Mouse (Mus musculus) central nervous system, embryonic 18 days (tissue): ENCODE measurements around the gene Atp13a3. TPM values are rescaled to one million over a fixed set of nuclear protein-coding genes. Genes with fewer than 3 reads are reported as not detected.

ENCODE experiments used
- polyA plus RNA-seq: library from polyadenylated mRNA; depleted of rRNA; stranded (reverse); fragments of >200 nt; gene quantifications from 2 replicates; pipeline ENCODE4 v1.2.3, GENCODE M21; 2012; rRNA removed

The Atp13a3 gene
- 39.1 and 41.2 TPM in 2 replicates for polyA plus RNA-seq

DNA sequence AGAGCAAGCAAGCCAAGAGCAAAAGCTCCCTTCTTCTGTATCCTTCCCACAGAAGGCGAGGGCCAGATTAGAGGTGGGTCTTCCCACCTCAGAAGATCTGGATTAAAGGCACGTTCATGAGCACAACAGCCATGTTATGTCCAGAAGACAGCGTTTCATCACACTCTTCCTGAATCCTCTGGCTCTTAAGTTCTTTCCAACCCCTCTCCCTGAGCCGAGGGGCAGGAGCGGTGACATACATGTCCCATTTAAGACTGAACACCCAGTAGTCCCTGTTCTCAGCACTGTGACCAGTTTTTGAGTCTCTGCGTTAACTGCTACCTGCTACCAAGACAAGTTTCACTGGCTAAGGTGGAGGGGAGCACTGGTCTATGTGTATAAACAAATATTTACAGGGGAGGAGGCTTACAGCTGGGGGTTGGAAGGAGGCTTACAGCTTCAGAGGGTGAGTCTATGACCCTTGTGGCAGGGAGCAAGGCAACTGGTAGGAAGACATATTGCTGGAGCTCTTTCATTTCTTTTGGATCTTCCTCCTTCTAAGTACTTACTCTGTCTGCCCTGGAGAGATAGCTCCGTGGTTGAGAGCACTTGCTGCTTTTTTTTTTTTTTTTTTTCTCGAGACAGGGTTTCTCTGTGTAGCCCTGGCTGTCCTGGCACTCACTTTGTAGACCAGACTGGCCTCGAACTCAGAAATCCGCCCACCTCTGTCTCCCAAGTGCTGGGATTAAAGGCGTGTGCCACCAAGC is at the start of gene Atp13a3:
Gene Atp13a3 (minus strand): TSS at position 51 of the 746 bp plus-strand sequence.

DNA sequence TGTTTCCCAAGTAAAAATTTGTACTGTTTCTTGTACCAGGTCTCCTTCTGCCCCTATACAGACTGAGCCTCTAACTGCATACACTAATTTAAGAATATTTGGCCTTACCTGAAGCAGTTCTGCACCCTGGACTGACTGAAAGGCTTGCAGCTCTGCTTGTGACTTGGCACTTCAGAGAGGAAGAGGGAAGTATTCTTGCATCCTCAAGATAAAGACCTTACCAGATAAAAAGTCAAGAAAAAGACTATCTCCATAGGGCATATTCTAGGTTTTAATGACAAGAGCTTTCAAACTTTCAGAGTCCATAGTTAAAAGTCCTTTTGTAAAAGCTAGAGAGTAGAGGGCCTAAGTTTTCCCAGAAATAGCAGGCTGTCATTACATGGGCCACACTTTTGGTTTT is 95.1 kb downstream of the Atp13a3 start, which contains the start of gene Gp5:
Gene Gp5 (minus strand): TSS at position 133 of the 400 bp plus-strand sequence.

GRCm38 (mm10) chr16:30282844-30283495 is 122.8 kb downstream of the Atp13a3 start, which contains the start of gene Lrrc15:
Lrrc15 (minus strand) TSS chr16:30283256.

DNA sequence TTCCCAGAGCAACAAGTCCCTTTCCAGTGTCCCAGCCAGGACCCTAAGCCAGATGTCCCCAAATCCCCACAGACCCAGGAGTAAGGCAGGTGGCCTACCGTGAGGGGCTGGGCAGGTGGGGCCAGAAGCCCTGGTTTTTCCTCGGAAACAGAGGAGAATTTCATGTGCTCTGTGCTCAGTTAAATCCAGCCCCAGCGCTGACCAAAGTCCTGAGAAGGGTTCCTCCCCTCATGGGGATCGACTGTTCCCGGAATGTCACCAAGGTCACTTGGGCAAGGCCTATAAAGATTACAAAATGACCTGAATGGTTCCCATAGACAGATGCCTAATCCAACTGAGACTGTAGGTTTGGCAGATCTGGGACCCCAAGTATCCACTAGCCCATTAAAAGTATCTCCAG is 138.4 kb downstream of the Atp13a3 start, which contains the start of gene Cpn2:
Gene Cpn2 (minus strand): TSS at position 141 of the 400 bp plus-strand sequence.

Other genes starting within 250 kb of the Atp13a3 start
- gene Cpn2, start 138.5 kb downstream of the Atp13a3 start, polyA plus RNA-seq, result 0.01 TPM in 1 of 2 replicates, not detected in the other
- gene Lrrc15, start 122.7 kb downstream of the Atp13a3 start, polyA plus RNA-seq, result 0.28 and 0.63 TPM in 2 replicates
- 0.35 and 0.48 TPM in 2 replicates for gene Gp5, start 95.2 kb downstream of the Atp13a3 start, polyA plus RNA-seq
- 148 and 170 TPM in 2 replicates for gene Tmem44, start 144.9 kb upstream of the Atp13a3 start, polyA plus RNA-seq
- gene Lsg1, start 181.6 kb upstream of the Atp13a3 start, polyA plus RNA-seq, result 24.3 and 24.9 TPM in 2 replicates
- gene Fam43a, start 193.7 kb upstream of the Atp13a3 start, polyA plus RNA-seq, result 7.5 and 9.1 TPM in 2 replicates